Mouse (Mus musculus): ENCODE data around the gene Mon1a.

Mon1a gene

GRCm38 (mm10) chr9:107887804-107888266 is at the start of gene Mon1a:
Gene Mon1a (plus strand): TSS chr9:107888151.
- DNase-seq (ENCODE audit: low spot score), result peak; percentile 84

- DNase-seq (ENCODE audit: low spot score), result no peak
Observed at GRCm38 (mm10) chr9:107838869-107839268, 49.1 kb upstream of the Mon1a start.

- no peak for DNase-seq (ENCODE audit: low spot score)
Observed at GRCm38 (mm10) chr9:107842709-107843108, 45.2 kb upstream of the Mon1a start.

- no peak for DNase-seq (ENCODE audit: low spot score)
Observed at GRCm38 (mm10) chr9:107848922-107849321, 39.0 kb upstream of the Mon1a start.

DNA sequence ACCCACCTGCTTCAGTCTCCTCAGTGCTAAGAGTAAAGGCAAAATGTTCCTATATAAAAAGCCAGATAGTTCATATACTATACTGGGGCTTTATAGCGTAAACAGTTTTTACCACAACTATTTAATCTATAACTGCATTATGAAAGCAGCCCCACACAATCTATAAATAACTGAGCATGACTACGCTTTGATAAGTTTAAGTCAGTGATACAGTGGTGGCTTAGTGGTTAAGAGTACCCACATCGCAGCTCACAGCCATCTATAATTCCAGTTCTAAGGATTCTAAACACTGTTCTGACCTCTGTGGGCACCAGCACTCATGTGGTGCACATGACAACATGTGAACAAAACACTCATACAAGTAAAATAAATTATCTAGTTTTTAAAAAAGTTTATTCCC is 29.6 kb upstream of the Mon1a start:
- DNase-seq (ENCODE audit: low spot score), result no peak

GRCm38 (mm10) chr9:107864493-107864892 is 23.5 kb upstream of the Mon1a start:
- DNase-seq (ENCODE audit: low spot score), result no peak

- DNase-seq (ENCODE audit: low spot score), result no peak
Observed at GRCm38 (mm10) chr9:107866081-107866480, 21.9 kb upstream of the Mon1a start.

DNA sequence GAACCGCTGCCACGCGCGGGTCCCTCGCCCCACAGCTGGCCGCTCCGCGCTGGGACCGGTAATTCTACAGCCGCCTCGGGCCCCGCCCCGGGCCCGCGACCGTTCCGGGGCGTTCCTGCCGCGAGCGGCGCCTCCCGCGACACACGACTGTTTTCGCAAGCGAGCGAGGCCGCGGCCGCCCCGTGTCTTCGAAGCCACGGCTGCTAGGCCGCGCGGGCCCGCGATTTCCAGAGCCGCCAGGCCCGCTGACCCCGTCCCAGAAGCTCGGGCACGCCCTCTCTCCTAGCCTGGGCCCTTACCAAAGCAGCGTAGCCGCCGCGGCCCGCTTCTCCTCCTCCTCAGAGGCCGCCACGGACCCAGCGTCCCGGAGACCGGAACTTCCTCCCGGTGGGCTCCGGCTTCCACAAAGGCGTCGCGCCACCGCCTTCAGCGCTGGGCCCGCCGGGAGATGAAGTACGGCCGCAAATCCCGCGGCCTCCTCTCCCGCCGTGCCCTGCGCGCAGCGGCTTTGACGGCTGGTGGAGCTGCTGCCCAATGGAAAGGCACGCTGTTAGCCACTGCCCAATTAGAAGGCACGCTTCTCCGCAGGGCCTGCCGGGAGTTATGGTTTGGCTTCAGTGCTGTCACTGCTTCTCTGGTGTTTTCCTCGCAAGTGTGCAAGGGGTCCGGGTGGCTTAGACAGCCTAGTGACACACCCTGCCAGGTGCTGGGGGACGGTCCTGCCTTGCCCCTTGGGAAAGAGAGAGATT is 15.4 kb upstream of the Mon1a start:
- peak; percentile 91 for DNase-seq (ENCODE audit: low spot score)

- DNase-seq (ENCODE audit: low spot score), result no peak
Observed at GRCm38 (mm10) chr9:107873137-107873536, 14.8 kb upstream of the Mon1a start, which contains the start of gene Rbm6. Gene Rbm6 (minus strand): TSS chr9:107873237.

GRCm38 (mm10) chr9:107880411-107880810 is 7.5 kb upstream of the Mon1a start:
- DNase-seq (ENCODE audit: low spot score), result no peak

- DNase-seq (ENCODE audit: low spot score), result no peak
Observed at GRCm38 (mm10) chr9:107888267-107888850, 408 bp downstream of the Mon1a start.

DNA sequence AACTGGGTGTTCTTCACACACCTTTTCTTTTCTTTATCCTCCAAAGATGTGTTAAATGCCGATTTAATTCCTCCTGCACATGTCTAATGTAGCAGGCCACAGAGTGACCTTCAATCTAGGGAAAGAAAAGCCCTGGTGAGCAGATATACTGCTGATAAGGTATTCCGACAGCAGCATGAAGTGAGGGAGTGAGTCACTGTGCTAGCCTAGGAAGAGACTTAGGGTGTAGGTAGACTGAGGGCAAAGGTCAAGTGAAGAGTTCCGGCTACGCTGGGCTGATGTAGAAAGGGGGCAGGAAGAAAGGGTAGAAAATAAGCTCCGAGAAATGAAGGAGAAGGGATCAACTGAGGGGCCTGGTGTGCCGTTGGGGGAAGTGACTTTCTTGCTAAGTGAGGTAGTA is 2.3 kb downstream of the Mon1a start:
- no peak for DNase-seq (ENCODE audit: low spot score)

DNA sequence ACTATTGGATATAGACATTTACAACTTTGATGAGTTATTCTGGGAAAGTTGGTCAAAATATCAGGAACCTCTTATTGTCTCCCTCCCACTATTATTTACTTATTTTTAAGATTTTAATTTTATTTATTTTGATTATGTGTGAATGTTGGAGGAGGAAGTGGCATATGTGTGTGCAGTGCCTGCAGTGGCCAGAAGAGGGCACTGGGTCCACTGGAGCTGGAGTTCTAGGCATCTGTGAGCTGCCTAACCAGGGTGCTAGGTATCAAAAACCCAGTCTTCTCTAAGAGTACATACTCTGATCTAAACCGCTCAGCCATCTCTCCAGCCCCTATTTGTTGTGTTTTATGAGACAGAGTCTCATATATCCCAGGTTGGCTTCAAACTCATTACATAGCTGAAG is 3.1 kb downstream of the Mon1a start:
- DNase-seq (ENCODE audit: low spot score), result no peak

GRCm38 (mm10) chr9:107898563-107898962 is 10.6 kb downstream of the Mon1a start:
- DNase-seq (ENCODE audit: low spot score), result no peak

DNA sequence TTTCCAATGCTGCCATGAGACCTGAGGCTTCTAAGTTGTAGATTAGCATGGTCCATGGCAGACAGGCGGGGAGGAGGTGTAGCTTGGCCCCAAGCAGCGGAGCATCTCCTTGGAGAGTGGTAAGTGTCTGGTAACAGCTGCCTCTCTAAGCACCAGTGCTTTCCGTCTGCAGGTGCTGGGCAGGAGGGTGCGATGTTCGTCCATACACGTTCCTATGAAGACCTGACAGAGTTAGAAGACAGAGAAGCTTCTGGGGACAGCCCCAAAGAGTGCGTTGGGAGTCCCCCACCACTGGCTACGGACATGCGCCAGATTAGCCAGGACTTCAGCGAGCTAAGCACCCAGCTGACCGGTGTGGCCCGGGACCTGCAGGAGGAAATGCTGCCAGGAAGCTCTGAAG is 11.9 kb downstream of the Mon1a start:
- DNase-seq (ENCODE audit: low spot score), result no peak

GRCm38 (mm10) chr9:107900840-107901626 is 13.1 kb downstream of the Mon1a start:
- peak; percentile 70 for DNase-seq (ENCODE audit: low spot score)

GRCm38 (mm10) chr9:107901627-107901914 is 13.6 kb downstream of the Mon1a start:
- DNase-seq (ENCODE audit: low spot score), result no peak

- DNase-seq (ENCODE audit: low spot score), result peak; percentile 78
Observed at GRCm38 (mm10) chr9:107904726-107905125, 16.8 kb downstream of the Mon1a start.

- DNase-seq (ENCODE audit: low spot score), result no peak
Observed at GRCm38 (mm10) chr9:107906252-107906966, 18.5 kb downstream of the Mon1a start, which contains the start of gene Mst1r. Gene Mst1r (plus strand): TSS chr9:107906873.

- DNase-seq (ENCODE audit: low spot score), result no peak
Observed at GRCm38 (mm10) chr9:107906967-107907800, 19.2 kb downstream of the Mon1a start.

DNA sequence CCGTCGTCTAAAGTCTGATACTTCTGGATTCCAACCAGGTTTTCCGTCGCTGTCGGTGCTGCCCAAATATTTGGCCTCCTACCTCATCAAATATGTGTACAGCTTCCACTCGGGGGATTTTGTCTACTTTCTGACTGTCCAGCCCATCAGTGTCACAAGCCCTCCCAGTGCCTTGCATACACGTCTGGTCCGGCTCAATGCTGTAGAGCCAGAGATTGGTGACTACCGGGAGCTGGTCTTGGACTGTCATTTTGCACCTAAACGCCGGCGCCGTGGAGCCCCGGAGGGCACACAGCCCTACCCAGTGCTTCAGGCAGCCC is 19.8 kb downstream of the Mon1a start:
- DNase-seq (ENCODE audit: low spot score), result no peak
